Mouse (Mus musculus): Measurements from ENCODE around the gene Podnl1. TPM values are rescaled to one million over a fixed set of nuclear protein-coding genes. Genes with fewer than 3 reads are reported as not detected.

Podnl1 gene
- polyA plus RNA-seq, 1 experiment from 2014 or later = 0.26 TPM

- Histone ChIP-seq H3K4me1 (replicated peaks; ENCODE audit: control insufficient read depth, insufficient read depth, low read length) (peaks cover 12% of the 10 kb centered on the region), H3K4me2 (no peak overlapping the region), H3K9me3 (ENCODE audit: control insufficient read depth, low read length) (no peaks in the 10 kb centered on the region), H3K4me3 (ENCODE audit: low read depth, low read length) (no peak overlapping the region), H3K27ac (ENCODE audit: low read depth, low read length) (no peak overlapping the region), H3K9ac (ENCODE audit: low read depth, low read length) (no peak overlapping the region), H3K27me3 (replicated peaks; ENCODE audit: control insufficient read depth, insufficient read depth, low read length) (no peaks in the 10 kb centered on the region), H3K36me3 (ENCODE audit: control insufficient read depth, insufficient read depth, low read length) (peaks cover 14% of the 10 kb centered on the region; the same call in 1 of the 2 replicates)
- ATAC-seq (replicated peaks; ENCODE audit: low FRiP score) (no peak), DNase-seq (ENCODE audit: low spot score) (no peak)
- WGBS = 78% methylated on average over 5 of the region's 6 CpGs
These were observed 19.4 kb upstream of the Podnl1 start for GRCm38 (mm10) chr8:84106216-84107040.

- Histone ChIP-seq H3K4me2 (no peak overlapping the region), H3K4me3 (ENCODE audit: low read depth, low read length) (no peak overlapping the region), H3K9ac (ENCODE audit: low read depth, low read length) (no peak overlapping the region), H3K4me1 (replicated peaks; ENCODE audit: control insufficient read depth, insufficient read depth, low read length) (no peaks in the 10 kb centered on the region), H3K27ac (ENCODE audit: low read depth, low read length) (no peak overlapping the region), H3K9me3 (ENCODE audit: control insufficient read depth, low read length) (no peaks in the 10 kb centered on the region; the same call in 1 of the 2 replicates), H3K27me3 (replicated peaks; ENCODE audit: control insufficient read depth, insufficient read depth, low read length) (no peaks in the 10 kb centered on the region), H3K36me3 (ENCODE audit: control insufficient read depth, insufficient read depth, low read length) (no peaks in the 10 kb centered on the region)
- no peak for DNase-seq (ENCODE audit: low spot score)
- WGBS = 84% methylated on average over 6 of the region's 6 CpGs
- no peak for ATAC-seq (replicated peaks; ENCODE audit: low FRiP score)
These were observed 10.1 kb upstream of the Podnl1 start for GRCm38 (mm10) chr8:84115646-84116045.

- Histone ChIP-seq H3K27ac (ENCODE audit: low read depth, low read length) (no peak overlapping the region), H3K9ac (ENCODE audit: low read depth, low read length) (no peak overlapping the region), H3K4me3 (ENCODE audit: low read depth, low read length) (no peak overlapping the region), H3K4me2 (no peak overlapping the region), H3K9me3 (ENCODE audit: control insufficient read depth, low read length) (no peaks in the 10 kb centered on the region; the same call in 1 of the 2 replicates), H3K36me3 (ENCODE audit: control insufficient read depth, insufficient read depth, low read length) (no peaks in the 10 kb centered on the region), H3K27me3 (replicated peaks; ENCODE audit: control insufficient read depth, insufficient read depth, low read length) (no peaks in the 10 kb centered on the region), H3K4me1 (replicated peaks; ENCODE audit: control insufficient read depth, insufficient read depth, low read length) (no peaks in the 10 kb centered on the region)
- DNase-seq (ENCODE audit: low spot score) = no peak
- no peak for ATAC-seq (replicated peaks; ENCODE audit: low FRiP score)
- WGBS = 78% methylated on average over 3 of the region's 3 CpGs
These were observed 3.6 kb upstream of the Podnl1 start for GRCm38 (mm10) chr8:84122151-84122550.

- Histone ChIP-seq H3K4me2 (no peak overlapping the region), H3K4me1 (replicated peaks; ENCODE audit: control insufficient read depth, insufficient read depth, low read length) (peaks cover 5% of the 10 kb centered on the region; the same call in 1 of the 2 replicates), H3K36me3 (ENCODE audit: control insufficient read depth, insufficient read depth, low read length) (no peaks in the 10 kb centered on the region), H3K27me3 (replicated peaks; ENCODE audit: control insufficient read depth, insufficient read depth, low read length) (no peaks in the 10 kb centered on the region), H3K9me3 (ENCODE audit: control insufficient read depth, low read length) (no peaks in the 10 kb centered on the region), H3K4me3 (ENCODE audit: low read depth, low read length) (no peak overlapping the region), H3K27ac (ENCODE audit: low read depth, low read length) (no peak overlapping the region), H3K9ac (ENCODE audit: low read depth, low read length) (no peak overlapping the region)
- ATAC-seq (replicated peaks; ENCODE audit: low FRiP score) (no peak), DNase-seq (ENCODE audit: low spot score) (no peak)
- WGBS = 36% methylated on average over 2 of the region's 2 CpGs
These were observed 953 bp downstream of the Podnl1 start for GRCm38 (mm10) chr8:84126742-84127141.

GRCm38 (mm10) chr8:84127202-84127901 lies 1.6 kb downstream of the Podnl1 start:
- Histone ChIP-seq H3K4me3 (ENCODE audit: low read depth, low read length) (no peak overlapping the region), H3K4me2 (no peak overlapping the region), H3K9me3 (ENCODE audit: control insufficient read depth, low read length) (no peaks in the 10 kb centered on the region), H3K36me3 (ENCODE audit: control insufficient read depth, insufficient read depth, low read length) (no peaks in the 10 kb centered on the region), H3K4me1 (replicated peaks; ENCODE audit: control insufficient read depth, insufficient read depth, low read length) (peaks cover 5% of the 10 kb centered on the region; the same call in 1 of the 2 replicates), H3K9ac (ENCODE audit: low read depth, low read length) (no peak overlapping the region), H3K27ac (ENCODE audit: low read depth, low read length) (no peak overlapping the region), H3K27me3 (replicated peaks; ENCODE audit: control insufficient read depth, insufficient read depth, low read length) (no peaks in the 10 kb centered on the region)
- DNase-seq (ENCODE audit: low spot score) = no peak
- ATAC-seq (replicated peaks; ENCODE audit: low FRiP score) = no peak
- 44% methylated on average over 17 of the region's 17 CpGs for WGBS

GRCm38 (mm10) chr8:84128277-84128676 lies 2.5 kb downstream of the Podnl1 start:
- peaks cover 5% of the 10 kb centered on the region; the same call in 1 of the 2 replicates for H3K4me1 ChIP-seq (replicated peaks; ENCODE audit: control insufficient read depth, insufficient read depth, low read length)
- no peaks in the 10 kb centered on the region for H3K27me3 ChIP-seq (replicated peaks; ENCODE audit: control insufficient read depth, insufficient read depth, low read length)
- H3K9me3 ChIP-seq (ENCODE audit: control insufficient read depth, low read length) = no peaks in the 10 kb centered on the region
- WGBS = 55% methylated on average over 8 of the region's 8 CpGs
- ATAC-seq (replicated peaks; ENCODE audit: low FRiP score) (no peak), DNase-seq (ENCODE audit: low spot score) (no peak)
- H3K4me2 ChIP-seq = no peak overlapping the region
- peaks cover 4% of the 10 kb centered on the region; the same call in 1 of the 2 replicates for H3K36me3 ChIP-seq (ENCODE audit: control insufficient read depth, insufficient read depth, low read length)
- H3K4me3 ChIP-seq (ENCODE audit: low read depth, low read length) = no peak overlapping the region
- no peak overlapping the region for H3K27ac ChIP-seq (ENCODE audit: low read depth, low read length)
- no peak overlapping the region for H3K9ac ChIP-seq (ENCODE audit: low read depth, low read length)

- no peak for ATAC-seq (replicated peaks; ENCODE audit: low FRiP score)
- H3K4me2 ChIP-seq = no peak overlapping the region
- H3K36me3 ChIP-seq (ENCODE audit: control insufficient read depth, insufficient read depth, low read length) = peaks cover 21% of the 10 kb centered on the region
- DNase-seq (ENCODE audit: low spot score) = no peak
- H3K27me3 ChIP-seq (replicated peaks; ENCODE audit: control insufficient read depth, insufficient read depth, low read length) = no peaks in the 10 kb centered on the region
- no peak overlapping the region for H3K9ac ChIP-seq (ENCODE audit: low read depth, low read length)
- no peak overlapping the region for H3K27ac ChIP-seq (ENCODE audit: low read depth, low read length)
- H3K9me3 ChIP-seq (ENCODE audit: control insufficient read depth, low read length) = no peaks in the 10 kb centered on the region
- H3K4me3 ChIP-seq (ENCODE audit: low read depth, low read length) = no peak overlapping the region
- 57% methylated on average over 30 of the region's 30 CpGs for WGBS
- H3K4me1 ChIP-seq (replicated peaks; ENCODE audit: control insufficient read depth, insufficient read depth, low read length) = peaks cover 5% of the 10 kb centered on the region; the same call in 1 of the 2 replicates
These were observed 5.0 kb downstream of the Podnl1 start for GRCm38 (mm10) chr8:84130806-84131205.

- WGBS = 85% methylated on average over 8 of the region's 8 CpGs
- no peak overlapping the region for H3K4me3 ChIP-seq (ENCODE audit: low read depth, low read length)
- no peak overlapping the region for H3K27ac ChIP-seq (ENCODE audit: low read depth, low read length)
- peaks cover 5% of the 10 kb centered on the region; the same call in 1 of the 2 replicates for H3K4me1 ChIP-seq (replicated peaks; ENCODE audit: control insufficient read depth, insufficient read depth, low read length)
- no peak for ATAC-seq (replicated peaks; ENCODE audit: low FRiP score)
- H3K4me2 ChIP-seq = no peak overlapping the region
- no peak for DNase-seq (ENCODE audit: low spot score)
- no peaks in the 10 kb centered on the region for H3K27me3 ChIP-seq (replicated peaks; ENCODE audit: control insufficient read depth, insufficient read depth, low read length)
- no peaks in the 10 kb centered on the region for H3K9me3 ChIP-seq (ENCODE audit: control insufficient read depth, low read length)
- H3K36me3 ChIP-seq (ENCODE audit: control insufficient read depth, insufficient read depth, low read length) = peaks cover 28% of the 10 kb centered on the region
- no peak overlapping the region for H3K9ac ChIP-seq (ENCODE audit: low read depth, low read length)
These were observed 6.4 kb downstream of the Podnl1 start for GRCm38 (mm10) chr8:84132225-84132624.

All from liver, embryonic 11.5 days (tissue).